Mouse (Mus musculus): ENCODE measurements around the gene Plscr3.

Gene Plscr3

DNA sequence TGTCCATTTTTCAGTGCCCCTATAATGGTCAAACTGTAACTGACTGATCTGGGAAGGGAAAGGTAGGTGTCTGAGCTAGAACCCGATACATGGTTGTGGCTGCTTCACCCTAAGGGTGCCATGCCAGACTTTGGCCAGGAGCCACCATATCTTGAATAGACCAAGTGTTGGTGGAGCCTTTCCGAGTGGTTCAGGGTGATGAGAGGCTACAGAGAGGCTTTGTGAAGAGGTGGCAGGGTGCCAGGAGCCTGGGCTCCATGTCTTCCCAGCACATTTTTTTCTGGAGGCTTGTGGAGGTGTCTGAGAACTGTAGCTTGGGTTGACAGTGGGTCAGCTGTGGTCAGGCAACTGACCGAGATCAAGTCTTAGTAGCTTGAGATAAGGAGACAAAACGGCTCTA lies 45.3 kb downstream of the Plscr3 start:
- DNase-seq (ENCODE audit: low read depth, low spot score) = no peak

DNA sequence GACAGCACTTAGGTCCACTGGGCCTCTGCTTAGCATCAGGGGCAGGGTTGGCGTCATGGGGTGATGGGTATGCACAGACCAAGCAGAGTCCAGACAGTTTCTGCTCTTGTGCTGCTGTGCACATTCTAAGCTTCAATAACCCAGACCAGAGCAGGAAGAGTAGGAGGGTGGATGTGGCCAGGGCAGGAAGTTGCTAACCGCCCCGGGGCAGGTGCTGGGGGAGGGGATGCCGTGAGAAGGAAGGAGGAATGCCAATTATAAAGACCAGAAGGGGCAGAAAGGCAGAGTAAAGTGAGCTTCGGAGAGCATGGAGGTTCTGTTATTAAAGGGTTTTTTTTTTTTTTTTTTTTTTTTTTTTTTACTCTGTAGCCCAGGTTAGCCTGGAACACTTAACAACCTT lies 48.5 kb downstream of the Plscr3 start:
- no peak for DNase-seq (ENCODE audit: low read depth, low spot score)

DNA sequence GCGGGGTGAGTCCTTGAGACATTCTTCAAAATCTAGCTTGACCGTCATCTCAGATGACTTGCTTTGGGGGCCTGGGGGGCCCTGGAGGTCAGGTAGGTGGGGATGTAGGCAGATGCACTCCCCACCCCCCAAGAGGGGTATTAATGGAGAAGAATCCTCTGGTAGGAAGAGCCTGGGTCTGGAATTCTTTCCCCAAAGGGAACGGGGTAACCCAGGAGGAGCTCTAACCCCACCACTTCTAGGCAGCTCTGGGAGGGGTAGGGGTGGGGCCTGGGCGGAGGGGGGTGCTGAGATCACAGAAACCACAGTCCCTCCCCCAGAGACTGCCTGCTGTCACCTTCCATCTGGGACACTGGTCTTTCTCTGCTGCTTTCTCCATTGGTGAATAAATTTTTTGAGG lies 49.1 kb downstream of the Plscr3 start, which contains the start of gene Acap1:
Acap1 (minus strand) TSS at position 249 of the 400 bp plus-strand sequence.
- no peak for DNase-seq (ENCODE audit: low read depth, low spot score)

DNA sequence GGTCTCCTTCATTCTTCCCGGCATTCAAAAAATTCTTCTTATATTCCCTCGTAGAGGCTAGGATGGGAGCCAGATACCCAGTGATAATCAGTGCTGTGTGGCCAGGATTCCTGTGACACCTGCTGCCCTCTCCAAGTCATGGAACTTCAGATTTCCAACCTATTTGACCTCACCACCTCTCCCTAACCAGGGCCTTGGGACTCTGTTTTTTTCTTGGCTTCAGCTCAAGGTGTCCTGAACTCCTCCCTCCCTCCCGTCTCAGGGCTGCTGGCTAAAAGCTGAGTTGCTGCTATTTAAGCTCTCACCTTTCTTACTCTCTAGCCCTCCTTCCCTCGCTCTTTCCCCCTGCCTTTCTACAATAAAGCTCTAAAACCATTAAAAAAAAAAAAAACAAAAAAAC lies 53.7 kb downstream of the Plscr3 start:
- DNase-seq (ENCODE audit: low read depth, low spot score) = no peak

DNA sequence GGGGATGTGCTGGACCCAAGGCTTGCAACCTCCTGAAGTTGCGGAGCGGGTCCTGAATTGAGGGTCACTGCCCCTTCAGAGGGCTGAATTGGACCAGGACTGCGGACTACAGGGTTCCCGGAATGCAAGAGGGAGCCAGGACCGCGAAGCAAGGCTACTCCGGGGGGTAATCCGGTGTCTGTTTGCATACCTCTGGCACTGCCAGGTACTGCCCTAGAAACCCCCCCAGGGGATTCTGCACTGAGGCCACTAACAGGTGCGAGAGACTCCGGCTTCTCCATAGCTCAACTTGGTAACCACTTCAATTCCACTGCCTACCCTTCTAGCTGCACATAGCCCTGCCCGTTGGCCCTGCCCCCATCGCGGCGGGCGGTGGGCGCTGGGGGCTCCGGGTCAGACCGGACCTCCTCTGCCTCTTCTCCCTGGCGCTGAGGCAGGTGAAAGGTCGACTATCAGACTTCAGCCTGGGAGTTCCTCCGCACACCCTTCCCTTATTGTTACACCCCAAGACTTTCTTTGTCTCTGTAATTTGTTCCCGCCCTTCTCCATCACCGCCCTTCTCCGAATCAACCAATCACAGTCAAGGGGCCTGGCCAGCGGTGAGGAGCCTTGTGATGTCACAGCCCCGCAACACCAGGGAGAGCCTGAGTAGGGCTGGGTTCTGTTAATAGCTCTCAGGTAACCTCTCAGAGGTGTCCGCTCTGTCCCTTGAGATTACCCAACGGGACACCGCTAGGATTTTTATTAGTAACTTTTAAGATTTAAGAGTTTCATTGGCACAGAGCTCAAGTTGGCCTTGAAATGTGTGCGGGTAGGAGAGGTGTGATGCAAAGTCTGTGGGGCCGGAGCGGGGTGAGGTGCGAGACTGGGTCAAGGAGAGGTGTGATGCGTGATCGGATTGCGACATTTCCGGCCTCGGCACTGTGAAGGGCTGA lies 54.6 kb downstream of the Plscr3 start, which contains the start of the genes 2810408A11Rik and Neurl4:
2810408A11Rik (minus strand) TSS at position 517 of the 935 bp plus-strand sequence.
Neurl4 (plus strand) TSS at position 602 of the 935 bp plus-strand sequence.
- peak; percentile 98 for DNase-seq (ENCODE audit: low read depth, low spot score)

DNA sequence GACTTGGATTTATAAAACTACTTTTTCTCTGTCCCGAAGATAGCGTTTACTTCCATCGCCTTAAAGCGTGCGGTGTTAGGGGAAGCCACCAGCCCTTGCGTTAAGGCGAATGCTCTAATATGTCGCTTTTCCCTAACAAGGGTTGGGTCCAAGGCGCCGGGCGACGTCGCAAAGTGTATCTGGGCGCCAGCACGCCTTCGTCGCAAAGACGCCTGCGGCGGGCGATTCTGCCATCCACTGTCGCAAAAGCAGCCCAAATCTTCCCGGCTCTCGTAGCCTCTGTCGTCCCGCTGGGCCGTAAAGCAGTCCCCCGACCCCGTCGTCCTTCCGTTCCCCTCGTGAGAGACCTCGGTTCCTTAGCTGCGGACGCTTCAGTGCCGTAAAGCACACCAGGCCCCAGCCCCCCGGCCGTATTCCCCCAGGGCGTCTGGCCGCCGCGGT lies 55.2 kb downstream of the Plscr3 start:
- DNase-seq (ENCODE audit: low read depth, low spot score) = peak; percentile 100

All from WW6 (cell line).